Mouse (Mus musculus) adrenal gland, adult 8-10 months (tissue): ENCODE data around the gene St5. TPM values are rescaled to one million over a fixed set of nuclear protein-coding genes. Genes with fewer than 3 reads are reported as not detected.

Experiments
- DNase-seq: peaks from one replicate; pipeline ENCODE4 v3.0.0; 2022
- total RNA-seq, 4 experiments: library from RNA; stranded (reverse); gene quantifications; 2 replicates each; pipeline ENCODE4 v1.2.4; 2022

Gene St5
- total RNA-seq, 4 experiments from 2014 or later = 26.9 to 62.4 (median 40.9) TPM

DNA sequence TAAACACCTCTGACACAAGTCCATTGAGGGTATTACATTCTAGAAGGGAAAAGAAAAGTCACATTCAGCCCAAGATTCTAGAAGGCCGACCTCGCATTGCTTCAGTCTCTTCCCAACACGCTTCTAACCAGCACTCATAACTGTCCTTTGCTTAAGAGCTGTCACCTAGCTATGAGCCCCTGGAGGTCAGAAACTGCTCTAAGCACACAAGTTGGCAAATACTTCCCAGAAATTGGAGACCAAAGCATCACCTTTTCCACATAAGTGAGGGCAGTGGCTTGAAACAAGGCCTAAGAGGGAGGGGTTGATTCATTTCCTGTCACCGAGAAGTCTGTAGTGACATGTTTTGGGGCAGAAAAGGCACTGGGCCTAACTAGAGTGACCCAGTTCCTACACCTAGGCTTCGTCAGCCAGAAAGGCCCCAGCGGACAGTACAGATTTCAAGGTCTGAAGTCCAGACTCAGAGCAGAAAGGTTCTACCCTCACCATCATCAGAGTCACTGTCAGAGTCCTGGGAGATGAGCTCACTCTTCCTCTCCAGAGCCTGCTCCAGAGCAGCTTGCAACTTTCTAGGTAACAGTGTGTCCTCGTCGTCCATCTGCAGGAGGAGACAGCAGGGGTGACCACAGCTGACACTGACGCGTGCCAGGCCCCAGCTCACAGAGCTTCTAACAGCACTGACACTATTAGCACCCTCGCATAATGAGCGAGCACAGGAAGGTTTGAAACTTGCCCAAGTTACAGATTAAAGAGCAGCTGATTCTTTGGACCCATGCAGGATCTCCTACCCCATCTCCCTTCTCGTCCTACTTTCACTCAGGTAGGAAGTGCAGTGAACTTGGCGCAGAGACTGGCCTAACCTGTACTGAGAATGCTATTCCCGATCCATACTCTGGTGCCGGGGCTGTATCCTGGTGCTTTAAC lies 177.4 kb downstream of the St5 start:
- no peak for DNase-seq

GRCm38 (mm10) chr7:109524763-109525162 lies 178.6 kb downstream of the St5 start:
- no peak for DNase-seq

GRCm38 (mm10) chr7:109524442-109524744 lies 179.0 kb downstream of the St5 start:
- DNase-seq = no peak

DNA sequence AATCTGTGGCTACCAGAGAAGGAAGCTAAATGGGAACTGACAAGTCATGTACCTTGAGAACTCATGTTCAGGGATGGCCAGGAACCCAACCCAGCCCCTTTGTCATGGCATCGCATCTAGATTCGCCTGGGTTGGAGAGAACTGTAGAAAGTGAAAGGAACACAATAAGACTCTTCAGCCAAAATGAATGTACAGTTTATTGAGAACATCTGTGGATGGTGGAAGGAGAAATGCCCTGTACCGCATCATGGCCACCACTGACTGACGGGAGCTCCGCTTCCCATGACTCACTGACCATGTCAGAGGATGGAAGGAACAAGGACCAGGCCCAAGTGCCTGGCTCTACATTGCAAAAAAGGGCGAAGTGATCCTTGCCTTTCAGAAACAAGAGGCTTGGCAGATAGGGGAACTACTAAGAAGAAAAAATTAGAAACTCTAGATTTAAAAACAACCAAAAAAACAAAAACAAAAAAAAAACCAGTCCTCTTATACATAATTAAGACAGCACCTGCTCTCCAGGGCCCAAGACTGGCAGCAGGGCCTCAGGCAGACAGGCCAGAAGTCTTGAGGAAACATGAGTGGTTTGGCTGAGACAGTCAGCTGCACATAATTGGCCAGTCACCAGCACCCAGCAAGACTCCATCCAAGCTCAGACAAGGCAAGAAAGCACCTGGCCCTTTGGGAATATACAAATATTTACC lies 179.5 kb downstream of the St5 start:
- no peak for DNase-seq

GRCm38 (mm10) chr7:109523304-109523703 lies 180.1 kb downstream of the St5 start:
- DNase-seq = no peak

DNA sequence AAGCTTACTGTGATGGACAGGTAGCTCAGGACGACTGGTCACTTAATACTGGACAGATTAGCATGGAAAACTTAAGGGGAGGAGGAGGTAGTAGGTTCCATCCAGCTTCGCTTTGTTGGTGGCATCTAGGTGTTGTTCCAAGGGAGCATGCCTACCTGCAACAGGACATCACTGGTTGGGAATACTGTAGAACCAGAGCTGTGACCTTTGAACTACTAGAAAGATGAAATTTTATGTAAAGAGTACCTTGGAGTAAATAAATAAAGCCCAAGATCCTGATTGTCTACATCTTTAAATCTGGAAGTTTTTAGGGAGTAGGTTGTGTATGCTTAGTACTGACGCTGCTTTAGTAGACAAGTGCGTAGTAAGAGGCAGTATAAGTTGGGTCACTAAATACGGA lies 181.3 kb downstream of the St5 start:
- no peak for DNase-seq

GRCm38 (mm10) chr7:109519936-109520335 lies 183.5 kb downstream of the St5 start:
- DNase-seq = no peak

- peak; percentile 98 for DNase-seq
These were observed 184.3 kb downstream of the St5 start, which contains the start of gene Rpl27a for GRCm38 (mm10) chr7:109518838-109519696. TSS of gene Rpl27a (plus strand) at chr7:109519147.

- DNase-seq = no peak
These were observed 185.2 kb downstream of the St5 start for GRCm38 (mm10) chr7:109518036-109518681.

- no peak for DNase-seq
These were observed 186.9 kb downstream of the St5 start for GRCm38 (mm10) chr7:109516500-109516899.

GRCm38 (mm10) chr7:109511838-109512237 lies 191.6 kb downstream of the St5 start:
- no peak for DNase-seq

GRCm38 (mm10) chr7:109510799-109511198 lies 192.6 kb downstream of the St5 start:
- no peak for DNase-seq

DNA sequence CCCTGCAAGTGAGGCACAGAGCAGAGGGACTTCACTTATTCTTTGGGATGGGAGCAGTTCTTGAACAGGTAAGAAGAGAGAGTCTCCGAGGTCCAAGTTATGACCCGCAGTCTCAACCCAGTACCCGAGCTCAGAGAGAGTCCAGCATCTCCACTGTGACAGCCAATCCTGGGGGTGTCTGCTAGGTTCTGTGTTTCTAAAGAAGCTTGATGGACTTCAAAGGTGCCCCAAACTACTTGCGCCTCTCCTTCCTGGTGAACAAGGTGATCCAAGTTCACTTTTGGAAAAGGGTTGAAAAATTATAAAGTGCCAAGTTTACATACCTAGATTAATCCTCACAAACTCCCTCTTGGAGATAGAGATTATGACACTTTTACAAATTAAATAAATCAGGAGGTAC lies 195.4 kb downstream of the St5 start, which contains the start of gene Trim66:
TSS of gene Trim66 (minus strand) at position 101 of the 400 bp plus-strand sequence.
- no peak for DNase-seq

DNA sequence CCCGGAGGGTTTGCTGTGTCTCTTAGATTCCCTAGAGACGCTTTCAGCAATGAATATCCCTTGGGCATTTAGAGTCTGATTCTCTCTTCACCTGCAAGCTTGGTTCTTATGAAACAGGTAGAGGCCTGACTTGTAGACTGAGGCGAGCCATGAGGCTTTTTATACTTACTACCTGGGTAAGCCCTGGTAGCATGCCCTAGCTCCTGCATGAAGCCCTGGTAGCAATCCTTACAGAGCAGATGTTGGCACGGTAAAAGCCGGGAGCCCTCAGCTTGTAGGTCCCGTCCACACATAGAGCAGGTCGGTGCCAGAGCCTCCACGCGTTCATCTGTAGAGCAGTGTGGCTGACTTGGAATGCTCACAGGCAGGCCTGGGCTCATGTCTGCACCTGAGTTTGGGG lies 195.8 kb downstream of the St5 start:
- no peak for DNase-seq

- DNase-seq = no peak
These were observed 196.3 kb downstream of the St5 start for GRCm38 (mm10) chr7:109507119-109507518.

GRCm38 (mm10) chr7:109497507-109497906 lies 205.9 kb downstream of the St5 start:
- no peak for DNase-seq

GRCm38 (mm10) chr7:109493319-109494316 lies 209.8 kb downstream of the St5 start:
- DNase-seq = no peak

DNA sequence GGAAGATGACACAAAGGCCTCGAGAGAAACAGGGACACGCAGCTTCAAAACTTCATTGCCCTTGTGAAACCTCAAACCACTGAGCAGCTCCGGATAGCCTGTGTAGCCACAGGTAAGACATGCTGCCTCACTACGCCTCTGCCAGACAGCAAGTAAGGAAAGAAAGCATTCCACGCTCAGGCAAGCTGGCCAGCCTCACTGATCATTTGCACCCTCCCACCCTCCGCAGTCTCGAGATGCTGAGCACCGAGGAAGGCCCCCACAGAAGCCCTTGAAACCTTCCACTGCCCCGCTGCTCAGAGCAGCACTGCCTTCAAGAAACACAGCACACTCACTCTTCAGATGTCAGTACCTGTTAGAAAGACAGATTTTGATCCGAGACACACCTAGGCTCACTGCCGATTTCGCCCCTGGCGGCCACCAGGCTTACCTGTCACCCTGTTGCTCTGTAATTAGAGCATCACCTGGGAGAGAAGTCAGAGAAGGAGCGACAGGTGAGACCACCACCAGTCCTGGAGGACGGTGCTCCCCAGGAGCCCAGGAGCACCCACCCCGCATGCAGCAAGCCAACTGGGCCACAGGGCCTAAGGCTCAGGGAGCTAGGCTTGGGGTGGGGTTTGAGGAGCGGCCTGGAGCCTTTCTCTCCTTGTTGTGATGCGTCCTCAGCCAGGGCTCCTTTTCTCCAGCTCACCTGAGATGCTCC lies 210.6 kb downstream of the St5 start:
- no peak for DNase-seq

DNA sequence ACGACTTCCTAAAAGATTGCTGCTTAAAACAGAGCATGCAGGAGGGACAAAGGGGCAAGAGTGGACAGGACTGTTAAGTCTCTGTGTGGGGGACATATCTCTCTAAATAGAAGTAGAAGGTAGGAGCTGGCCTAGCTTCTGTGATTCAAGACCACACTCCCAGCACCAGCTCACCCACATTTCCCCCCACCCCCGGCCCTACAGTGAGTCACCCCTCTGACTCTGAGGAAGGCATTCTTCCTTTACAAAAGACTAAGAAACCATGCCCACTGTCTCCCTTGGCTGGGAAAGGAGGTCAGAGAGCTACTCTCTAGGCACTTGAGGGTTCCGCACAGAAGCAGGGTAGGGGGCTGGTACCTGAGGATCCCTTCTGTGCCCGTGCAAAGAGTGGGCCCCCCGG lies 219.2 kb downstream of the St5 start:
- no peak for DNase-seq

- DNase-seq = no peak
These were observed 222.6 kb downstream of the St5 start for GRCm38 (mm10) chr7:109480765-109481197.
